12 mouse cellular contexts compared by ENCODE assay signal in the genomic region with DNA sequence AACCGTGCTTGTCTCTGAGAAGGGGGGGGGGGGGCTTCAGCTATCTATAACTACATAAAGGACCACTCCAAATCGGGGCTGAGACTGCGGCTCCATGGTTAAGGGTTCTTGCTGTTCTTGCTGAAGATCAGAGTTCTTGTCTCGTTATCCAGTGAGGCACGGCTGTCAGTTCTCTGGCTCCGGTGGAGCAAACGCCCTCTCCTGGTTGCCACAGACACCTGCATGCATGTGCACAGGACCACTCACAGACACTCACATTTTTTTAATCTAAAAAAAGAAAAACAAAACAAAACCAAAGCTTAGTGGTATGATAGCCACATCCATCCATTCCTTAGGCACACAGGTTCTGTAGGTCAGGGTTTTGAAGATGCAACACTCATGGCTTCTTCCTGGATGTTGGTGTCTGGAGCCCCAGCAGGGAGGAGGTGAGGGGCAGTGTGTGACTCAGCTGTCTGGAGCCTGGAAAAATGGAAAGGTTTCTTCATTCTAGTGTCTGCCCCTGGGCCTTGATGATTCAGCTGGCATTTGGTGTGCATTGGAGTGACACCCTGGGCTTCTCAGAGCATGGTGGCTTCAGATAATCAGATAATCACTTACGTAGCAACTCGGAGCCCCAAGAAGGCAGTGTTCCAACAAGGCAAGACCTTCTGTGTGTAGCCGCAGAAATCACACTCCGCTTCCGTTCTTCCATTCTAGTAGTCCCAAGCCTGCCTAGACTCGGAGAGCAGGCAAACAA.
A peak's percentile ranks its signal among the peaks of the same experiment; 100 is the strongest.
DNase-seq lines count a peak whose midpoint lies in the region; TF ChIP-seq lines count a peak whose summit lies in the region.
"Had no signal": no experiment of that assay in that cellular context is flagged by ENCODE, and none has a peak within 500 bp of the region (broad histone marks: within the 10 kb centered on the region; RNA-seq: fewer than 3 reads in every experiment).

No protein-coding gene starts in this region.

- 83% methylated on average over 13 of the region's 13 CpGs for WGBS in kidney, adult 2 months

- no peaks in the 10 kb centered on the region for H3K27me3 ChIP-seq in kidney, adult 2 months (replicated peaks; ENCODE audit: control insufficient read depth, insufficient read depth, low read length)

- H3K36me3 ChIP-seq in kidney, adult 2 months (ENCODE audit: control insufficient read depth, insufficient read depth, low read length), result no peaks in the 10 kb centered on the region
- H3K36me3 ChIP-seq: embryonic facial prominence, embryonic 10.5 days had no signal

- DNase-seq in kidney, adult 2 months, result no peak
- DNase-seq in kidney, postnatal 25 days, result no peak
- DNase-seq in thymus, postnatal 4 days, result peak; percentile 22
- DNase-seq in thymus, postnatal 10 days (ENCODE audit: low spot score in 2 of 2), result no peak
- DNase-seq in adrenal gland, postnatal 14 days, result peak; percentile 56
- no peak for DNase-seq in right cerebral cortex, postnatal 10 days (ENCODE audit: low spot score in 2 of 2)
- no peak for DNase-seq in kidney, adult 18-20 months
- no peak for DNase-seq in left cerebral cortex, adult 2 months (ENCODE audit: extremely low spot score in 1 of 2, low spot score in 2 of 2)
- DNase-seq: heart, postnatal 4 days; kidney, postnatal 36 days had no signal

- H3K4me1 ChIP-seq in kidney, adult 2 months (ENCODE audit: control insufficient read depth, insufficient read depth, low read length), result no peaks in the 10 kb centered on the region

- no peak overlapping the region for H3K4me3 ChIP-seq in kidney, adult 2 months (ENCODE audit: insufficient read depth, low read depth, low read length)
- H3K4me3 ChIP-seq in left cerebral cortex, adult 2 months, result no peak overlapping the region
- H3K4me3 ChIP-seq: embryonic facial prominence, embryonic 10.5 days had no signal

- intact Hi-C loops in left cerebral cortex, adult 2 months (cut with DNase I), result no loop called here

- no peak overlapping the region for H3K27ac ChIP-seq in kidney, adult 2 months (ENCODE audit: insufficient read depth, low read depth, low read length)
- no peak overlapping the region for H3K27ac ChIP-seq in left cerebral cortex, adult 2 months
- H3K27ac ChIP-seq: embryonic facial prominence, embryonic 10.5 days; macrophage had no signal

- TF ChIP-seq POLR2A in kidney, adult 2 months (IDR thresholded peaks at IDR 0.05; ENCODE audit: low read depth, low read length), result no peak

- peak; percentile 35; the same call in 1 of the 2 replicates for TF ChIP-seq CTCF in kidney, adult 2 months (conservative IDR thresholded peaks at IDR 0.05; ENCODE audit: insufficient read depth, insufficient read length, low read depth, low read length)
- no peak; the same call in 1 of the 2 replicates for TF ChIP-seq CTCF in left cerebral cortex, adult 2 months (IDR thresholded peaks at IDR 0.05)

Comparison
In these comparisons a context has a peak if more than half of its experiments do, and no peak if none do; other contexts are left out.
1. DNase-seq: peak in thymus, postnatal 4 days (single experiment) and adrenal gland, postnatal 14 days (single experiment); none in kidney, adult 2 months (single experiment), kidney, postnatal 25 days (0 of 2), thymus, postnatal 10 days (0 of 2), right cerebral cortex, postnatal 10 days (0 of 2), kidney, adult 18-20 months (single experiment) and left cerebral cortex, adult 2 months (0 of 2).